25 mouse cellular contexts compared by ENCODE assay signal in genomic region chr17:5414041-5414440, GRCm38 (mm10). TPM values are rescaled to one million over a fixed set of nuclear protein-coding genes. Genes with fewer than 3 reads are reported as not detected.
"Had no signal": no experiment of that assay in that cellular context is flagged by ENCODE, and none has a peak within 500 bp of the region (broad histone marks: within the 10 kb centered on the region; RNA-seq: fewer than 3 reads in every experiment).

No protein-coding gene starts in this region.

- ATAC-seq: intestine, postnatal 0 days had no signal

- H3K4me2 ChIP-seq: limb, embryonic 13.5 days; midbrain, embryonic 11.5 days; neural tube, embryonic 12.5 days; neural tube, embryonic 15.5 days had no signal

- H3K4me3 ChIP-seq: layer of hippocampus, adult 2 months; limb, embryonic 10.5 days; limb, embryonic 13.5 days; neural tube, embryonic 12.5 days; neural tube, embryonic 15.5 days had no signal

- H3K27me3 ChIP-seq: limb, embryonic 13.5 days; neural tube, embryonic 12.5 days; neural tube, embryonic 15.5 days had no signal

- DNase-seq: kidney, adult 2 months; kidney, postnatal 25 days; layer of hippocampus, adult 9-11 months; lung, adult 2 months; lung, postnatal 14 days; lung, postnatal 4 days; midbrain, embryonic 14.5 days; right cerebral cortex, adult 18-20 months; right cerebral cortex, postnatal 14 days; right cerebral cortex, postnatal 4 days; thymus, adult 18-20 months; thymus, postnatal 36 days had no signal

- H3K4me1 ChIP-seq: limb, embryonic 10.5 days; limb, embryonic 13.5 days; neural tube, embryonic 15.5 days had no signal

- H3K9ac ChIP-seq: limb, embryonic 13.5 days; neural tube, embryonic 12.5 days; neural tube, embryonic 15.5 days had no signal

- H3K9me3 ChIP-seq: limb, embryonic 10.5 days; limb, embryonic 13.5 days; neural tube, embryonic 12.5 days; neural tube, embryonic 15.5 days had no signal

- H3K27ac ChIP-seq: kidney, postnatal 0 days; layer of hippocampus, adult 2 months; limb, embryonic 10.5 days; limb, embryonic 13.5 days; neural tube, embryonic 12.5 days; neural tube, embryonic 15.5 days; stomach, postnatal 0 days had no signal

RNA-seq across cellular contexts. Expression of gene Ldhal6b, which starts 4.5 kb away (rescaled TPM):
- polyA plus RNA-seq: intestine, postnatal 0 days; kidney, embryonic 14.5 days; kidney, postnatal 0 days; large intestine, adult 2 months; limb, embryonic 10.5 days; limb, embryonic 13.5 days; lung, embryonic 16.5 days; midbrain, embryonic 11.5 days; midbrain, embryonic 14.5 days; neural tube, embryonic 12.5 days; neural tube, embryonic 15.5 days; stomach, embryonic 14.5 days; stomach, postnatal 0 days had no signal
